Comparison of ENCODE assay signal across 8 mouse cellular contexts in the genomic region with DNA sequence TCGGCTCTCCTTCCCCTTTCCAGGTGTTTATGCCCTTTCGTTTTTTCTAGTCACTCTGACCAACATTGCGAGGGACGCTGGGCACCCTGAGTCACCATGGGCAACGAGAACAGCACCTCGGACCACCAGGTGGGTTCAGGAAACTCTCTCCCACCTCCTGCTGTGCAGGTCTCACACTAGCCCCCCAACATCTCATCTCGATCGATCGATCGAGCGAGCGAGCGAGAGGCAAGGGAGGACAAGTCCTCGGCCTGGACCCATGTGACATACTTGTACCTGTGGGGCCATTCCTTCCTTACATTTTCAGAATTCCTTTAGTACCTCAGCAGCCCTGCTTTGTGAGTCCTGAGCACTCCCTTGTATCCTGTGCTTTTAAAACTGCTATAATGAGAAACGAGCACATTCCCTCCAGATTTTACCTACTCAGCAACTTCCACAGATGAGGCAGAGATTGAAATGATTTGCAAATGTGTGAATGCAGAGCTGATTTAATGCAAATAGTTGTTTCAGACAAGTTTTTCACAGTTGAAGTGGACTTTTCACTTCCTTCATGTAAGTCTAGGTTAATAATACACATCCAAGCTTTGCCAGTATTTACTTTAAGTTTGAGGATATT. TPM values are rescaled to one million over a fixed set of nuclear protein-coding genes. Genes with fewer than 3 reads are reported as not detected.
DNase-seq lines count a peak whose midpoint lies in the region; ATAC-seq lines count a peak whose summit lies in the region.

Tacc2 (plus strand) TSS at position 51 of the 616 bp plus-strand sequence.

- H3K27me3 ChIP-seq in lung, embryonic 16.5 days (ENCODE audit: control insufficient read depth, insufficient read depth, low read depth, low read length), result no peaks in the 10 kb centered on the region
- H3K27me3 ChIP-seq in forebrain, embryonic 11.5 days (ENCODE audit: control insufficient read depth, insufficient read depth, low read length), result no peaks in the 10 kb centered on the region
- H3K27me3 ChIP-seq in limb, embryonic 13.5 days, result no peaks in the 10 kb centered on the region
- no peaks in the 10 kb centered on the region for H3K27me3 ChIP-seq in stomach, embryonic 15.5 days (replicated peaks)

- ATAC-seq in lung, embryonic 16.5 days (ENCODE audit: low read depth), result peak; percentile 64
- no peak for ATAC-seq in forebrain, embryonic 11.5 days (replicated peaks; ENCODE audit: low FRiP score)
- no peak for ATAC-seq in limb, embryonic 13.5 days (ENCODE audit: low FRiP score, low read depth)
- no peak for ATAC-seq in stomach, embryonic 15.5 days (ENCODE audit: insufficient read depth, low FRiP score, low read depth)

- no peaks in the 10 kb centered on the region for H3K9me3 ChIP-seq in lung, embryonic 16.5 days (ENCODE audit: control insufficient read depth, low read length)
- no peaks in the 10 kb centered on the region for H3K9me3 ChIP-seq in forebrain, embryonic 11.5 days (ENCODE audit: control insufficient read depth, low read length)
- H3K9me3 ChIP-seq in limb, embryonic 13.5 days, result no peaks in the 10 kb centered on the region
- H3K9me3 ChIP-seq in stomach, embryonic 15.5 days, result no peaks in the 10 kb centered on the region

- WGBS in lung, embryonic 16.5 days, result 18% methylated on average over 15 of the region's 15 CpGs
- 56% methylated on average over 15 of the region's 15 CpGs for WGBS in forebrain, embryonic 11.5 days
- 27% methylated on average over 15 of the region's 15 CpGs for WGBS in limb, embryonic 13.5 days
- WGBS in stomach, embryonic 15.5 days, result 31% methylated on average over 15 of the region's 15 CpGs

- peaks cover 19% of the 10 kb centered on the region for H3K4me1 ChIP-seq in lung, embryonic 16.5 days (replicated peaks; ENCODE audit: control insufficient read depth, insufficient read depth, low read length)
- H3K4me1 ChIP-seq in forebrain, embryonic 11.5 days (replicated peaks; ENCODE audit: control insufficient read depth, insufficient read depth, low read length), result peaks cover 3% of the 10 kb centered on the region; the same call in 1 of the 2 replicates
- peaks cover 30% of the 10 kb centered on the region for H3K4me1 ChIP-seq in limb, embryonic 13.5 days
- 0 out of 2 replicates have a peak, but pooled peaks cover 6% of the 10 kb centered on the region for H3K4me1 ChIP-seq in stomach, embryonic 15.5 days

- H3K4me3 ChIP-seq in lung, embryonic 16.5 days (ENCODE audit: low read length), result peak within 1 kb of the TSS; percentile 43
- H3K4me3 ChIP-seq in forebrain, embryonic 11.5 days (ENCODE audit: low read depth, low read length), result no peak within 1 kb of the TSS
- peak within 1 kb of the TSS; percentile 31 for H3K4me3 ChIP-seq in limb, embryonic 13.5 days
- H3K4me3 ChIP-seq in stomach, embryonic 15.5 days (replicated peaks), result peak within 1 kb of the TSS; percentile 26

- peak within 1 kb of the TSS; percentile 63 for H3K9ac ChIP-seq in lung, embryonic 16.5 days (ENCODE audit: low read length)
- H3K9ac ChIP-seq in forebrain, embryonic 11.5 days (ENCODE audit: low read length), result no peak within 1 kb of the TSS
- peak within 1 kb of the TSS; percentile 45; the same call in 1 of the 2 replicates for H3K9ac ChIP-seq in limb, embryonic 13.5 days
- peak within 1 kb of the TSS; percentile 32; the same call in 1 of the 2 replicates for H3K9ac ChIP-seq in stomach, embryonic 15.5 days

- H3K4me2 ChIP-seq in lung, embryonic 16.5 days (ENCODE audit: low read depth, low read length), result peak within 1 kb of the TSS; percentile 60
- H3K4me2 ChIP-seq in forebrain, embryonic 11.5 days (ENCODE audit: low read depth, low read length, severe bottlenecking), result no peak within 1 kb of the TSS
- peak within 1 kb of the TSS; percentile 60 for H3K4me2 ChIP-seq in limb, embryonic 13.5 days (replicated peaks)
- peak within 1 kb of the TSS; percentile 52 for H3K4me2 ChIP-seq in stomach, embryonic 15.5 days

- H3K27ac ChIP-seq in lung, embryonic 16.5 days (ENCODE audit: low read length), result peak within 1 kb of the TSS; percentile 80
- H3K27ac ChIP-seq in forebrain, embryonic 11.5 days (ENCODE audit: low read depth, low read length), result no peak within 1 kb of the TSS
- peak within 1 kb of the TSS; percentile 65; the same call in 1 of the 2 replicates for H3K27ac ChIP-seq in limb, embryonic 13.5 days
- H3K27ac ChIP-seq in stomach, embryonic 15.5 days, result peak within 1 kb of the TSS; percentile 57; the same call in 1 of the 2 replicates

- no peak for DNase-seq in lung, adult 18-20 months
- peak; percentile 46 for DNase-seq in forebrain, embryonic 11.5 days (ENCODE audit: low spot score)
- DNase-seq in heart, postnatal 4 days, result no peak
- no peak for DNase-seq in cerebellum, adult 11 months
- no peak for DNase-seq in B cell, adult 2 months

- no peaks in the 10 kb centered on the region for H3K36me3 ChIP-seq in lung, embryonic 16.5 days (ENCODE audit: control insufficient read depth, insufficient read depth, low read length)
- no peaks in the 10 kb centered on the region for H3K36me3 ChIP-seq in forebrain, embryonic 11.5 days (ENCODE audit: control insufficient read depth, insufficient read depth, low read length)
- H3K36me3 ChIP-seq in limb, embryonic 13.5 days, result no peaks in the 10 kb centered on the region
- no peaks in the 10 kb centered on the region for H3K36me3 ChIP-seq in stomach, embryonic 15.5 days

RNA-seq across cellular contexts. Expression of gene Tacc2, which starts in this region (rescaled TPM):
- 21.7 and 24.2 TPM in 2 replicates for polyA plus RNA-seq in lung, embryonic 16.5 days (2015; fragmentation: Nextera tagmentation; extraction: Ambion mirVana)
- polyA plus RNA-seq in forebrain, embryonic 11.5 days (2014; fragmentation: Nextera tagmentation; extraction: Ambion mirVana), result 47.4 and 50.8 TPM in 2 replicates
- total RNA-seq in heart, postnatal 4 days (2021), result 100 to 1,000 TPM; 140 to 147 TPM
- 35.1 and 39.3 TPM in 2 replicates for polyA plus RNA-seq in limb, embryonic 13.5 days (2015; fragmentation: Nextera tagmentation; extraction: Ambion mirVana)
- polyA plus RNA-seq in stomach, embryonic 15.5 days (2015; fragmentation: Nextera tagmentation; extraction: Ambion mirVana), result 21.4 and 28.1 TPM in 2 replicates
